Mouse (Mus musculus) heart, postnatal 10 days (tissue): ENCODE data around the gene Pla2g2d. TPM values are rescaled to one million over a fixed set of nuclear protein-coding genes. Genes with fewer than 3 reads are reported as not detected.

Source experiments
- DNase-seq, 2 experiments: peaks; one replicate each; pipeline ENCODE4 v3.0.0; 2021
- intact Hi-C: fragments of 180-260 bp; cut with DNase I; formaldehyde crosslinking; loops from one replicate; pipeline ENCODE4 v1.15.1; 2025
- total RNA-seq, 2 experiments: library from RNA; stranded (reverse); gene quantifications; 2 replicates each; pipeline ENCODE4 v1.2.3; 2021

The Pla2g2d gene
- total RNA-seq, 2 experiments from 2014 or later: not detected

DNA sequence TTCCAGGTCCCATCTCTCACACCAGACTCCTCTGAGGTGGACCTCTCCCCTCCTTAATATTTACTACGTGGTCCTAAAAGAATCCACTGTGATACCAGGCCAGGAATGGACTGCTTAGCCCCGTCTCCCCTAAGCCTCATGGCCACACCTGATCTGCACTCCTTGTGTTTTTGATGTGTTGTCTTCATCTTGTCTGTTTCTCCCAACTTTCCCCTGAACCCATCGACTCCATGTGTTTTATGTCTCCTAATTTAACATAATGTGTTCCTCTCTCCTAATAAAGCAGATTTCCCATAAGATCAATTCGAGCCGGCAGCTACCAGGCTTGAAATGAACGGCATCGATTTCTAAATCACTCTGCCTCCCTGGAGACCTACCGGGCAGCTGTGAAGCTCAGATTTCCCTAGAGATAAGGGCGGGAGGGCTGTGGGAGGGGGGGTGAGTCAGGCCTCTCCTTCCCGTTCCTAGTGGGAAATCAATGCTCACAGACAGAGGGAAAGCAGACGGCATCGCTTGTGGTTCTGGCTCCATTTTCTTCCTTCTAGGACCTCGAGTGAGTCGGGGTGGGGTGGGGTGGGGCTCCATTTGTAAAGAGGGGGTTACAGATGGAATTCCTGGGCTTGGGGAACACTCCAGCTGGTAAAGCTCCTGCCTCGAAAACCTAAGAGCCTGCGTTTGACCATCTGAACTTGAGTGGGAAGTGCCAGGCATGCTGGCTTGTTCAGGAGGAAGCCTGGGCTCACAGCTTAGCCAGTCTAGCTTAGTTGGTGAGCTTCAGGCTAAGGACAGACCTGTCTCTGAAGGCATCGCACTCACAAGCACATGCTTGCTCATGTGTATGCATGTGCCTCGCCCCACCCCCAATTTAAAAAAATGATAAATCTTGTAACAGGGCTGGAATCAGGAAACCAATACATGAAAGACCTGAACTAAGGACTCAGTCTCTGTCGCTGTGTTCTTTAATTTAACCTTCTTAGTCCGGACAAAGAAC is 2.2 kb downstream of the Pla2g2d start:
- intact Hi-C loops: no loop called here
- DNase-seq: no peak

DNA sequence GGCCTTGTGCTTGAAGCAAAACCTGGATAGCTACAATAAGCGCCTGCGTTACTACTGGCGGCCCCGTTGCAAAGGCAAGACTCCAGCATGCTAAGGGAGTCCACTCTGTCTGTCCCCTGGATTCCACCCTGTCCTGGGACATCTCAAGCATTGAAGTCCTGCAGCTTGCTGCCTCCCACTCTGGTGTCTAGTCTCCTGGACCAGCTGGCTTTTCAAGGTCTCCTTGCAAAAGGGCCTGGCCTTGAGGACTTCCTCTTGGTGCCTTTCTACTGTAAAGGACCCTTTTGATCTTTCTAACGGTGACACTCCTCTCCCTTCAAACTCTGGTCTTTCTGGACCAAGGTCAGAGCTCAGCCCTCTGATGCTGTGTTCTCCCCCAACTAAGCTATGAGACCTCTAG is 4.8 kb downstream of the Pla2g2d start:
- DNase-seq: no peak
- intact Hi-C loops: no loop called here

DNA sequence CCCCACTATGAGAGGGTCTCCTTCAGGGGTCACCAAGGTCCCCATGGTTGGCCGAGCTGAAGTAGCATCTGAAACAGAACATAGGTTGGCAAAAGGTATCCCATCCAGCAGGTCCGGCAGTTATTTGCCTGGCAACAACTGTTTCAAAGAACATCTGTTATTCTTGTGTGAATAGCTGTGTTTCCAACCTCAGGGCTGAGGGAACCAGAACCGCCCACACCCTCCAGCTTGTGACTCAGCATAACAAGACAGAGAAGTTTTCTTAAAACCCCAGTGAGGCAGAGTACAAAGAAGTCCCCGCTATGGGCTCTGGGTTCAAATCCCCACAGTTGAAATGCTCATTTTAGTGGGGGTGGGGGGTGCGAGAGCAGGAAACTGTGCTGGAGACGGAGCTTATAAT is 6.6 kb downstream of the Pla2g2d start:
- DNase-seq: no peak
- intact Hi-C loops: no loop called here

DNA sequence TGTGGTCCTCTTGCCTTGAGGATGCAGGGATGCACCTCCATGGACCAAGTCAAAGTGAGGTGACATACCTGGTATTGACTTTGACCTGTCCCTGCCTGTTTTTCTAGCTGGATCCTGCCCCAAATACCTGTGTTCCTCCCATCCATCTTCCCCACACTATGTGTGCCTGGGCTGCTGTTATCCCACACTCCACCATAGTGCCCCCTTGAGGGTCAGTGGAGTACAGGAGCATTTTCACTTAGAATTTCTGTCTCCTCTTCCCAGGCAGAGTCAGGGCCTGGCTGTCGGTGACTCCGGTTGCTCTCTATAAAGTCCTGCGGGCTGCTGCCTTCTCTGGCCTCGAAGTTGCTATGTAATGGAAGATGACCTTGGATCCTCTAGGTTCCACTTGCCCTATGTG is 10.2 kb downstream of the Pla2g2d start:
- DNase-seq: peak in 1 of 2 experiments; percentile 12
- intact Hi-C loops: no loop called here

DNA sequence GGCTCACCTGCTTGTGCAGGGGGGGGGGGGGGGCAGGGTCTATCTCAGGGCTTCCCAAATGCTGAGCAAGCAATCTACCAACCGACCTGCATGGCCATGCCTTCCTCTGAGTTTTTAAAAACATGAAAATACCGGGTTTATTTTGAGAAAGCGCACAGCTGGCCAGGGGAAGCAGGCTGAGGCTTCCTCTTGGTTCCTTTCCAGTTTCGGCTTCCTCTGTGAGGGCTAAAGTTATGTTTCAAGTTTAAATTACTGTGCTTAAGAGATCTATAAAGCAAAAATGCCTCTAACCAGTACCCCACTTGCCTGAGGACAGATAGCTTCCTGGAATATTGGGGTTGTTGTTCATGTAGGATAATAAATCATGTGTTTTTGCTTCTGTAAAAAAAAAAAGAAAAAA is 10.6 kb downstream of the Pla2g2d start:
- intact Hi-C loops: no loop called here

DNA sequence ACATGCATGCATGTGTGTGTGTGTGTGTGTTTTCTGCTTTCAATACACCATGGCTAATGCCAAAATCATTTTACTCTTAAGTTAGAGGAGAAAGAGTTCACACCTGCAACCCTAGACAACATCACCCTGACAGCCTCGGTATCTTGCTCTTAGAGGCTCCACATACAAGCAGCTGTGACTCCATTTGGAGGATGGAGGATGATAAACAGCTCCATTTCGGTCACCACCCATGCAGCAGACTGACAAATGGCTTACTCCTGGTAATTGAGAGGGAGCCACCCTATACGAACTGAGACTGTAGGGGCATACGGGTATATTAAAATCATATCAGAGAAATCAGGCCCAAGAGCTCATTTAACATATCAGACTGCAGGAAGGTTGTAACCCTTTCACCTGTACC is 12.8 kb downstream of the Pla2g2d start:
- DNase-seq: no peak
- intact Hi-C loops: no loop called here

More for the DNA sequence above, 10.6 kb downstream of the Pla2g2d start:
- peak in 1 of 2 experiments; percentile 39 for DNase-seq

DNA sequence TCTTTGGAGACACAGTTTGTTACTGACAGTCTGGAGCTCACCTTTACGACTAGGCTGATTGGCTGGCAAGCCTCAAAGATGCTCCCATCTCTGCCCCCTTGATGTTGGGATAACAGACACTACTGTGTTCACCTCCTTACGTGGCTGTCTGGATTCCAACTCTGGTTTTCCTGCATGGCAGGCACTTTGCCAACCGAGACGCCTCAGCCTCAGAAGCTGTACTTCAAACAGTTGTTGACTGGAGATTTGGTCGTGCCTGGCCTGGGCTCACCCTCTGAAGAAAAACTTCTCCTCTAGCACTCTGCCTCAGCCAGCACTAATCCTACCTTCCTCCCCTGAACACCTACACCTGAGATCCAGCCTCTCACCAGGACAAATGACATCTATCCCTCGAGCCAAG is 15.9 kb downstream of the Pla2g2d start:
- DNase-seq: no peak
- intact Hi-C loops: loop anchor here (5.0 kb wide), 1 partner anchor 61 kb away; no protein-coding TSS in a partner anchor

DNA sequence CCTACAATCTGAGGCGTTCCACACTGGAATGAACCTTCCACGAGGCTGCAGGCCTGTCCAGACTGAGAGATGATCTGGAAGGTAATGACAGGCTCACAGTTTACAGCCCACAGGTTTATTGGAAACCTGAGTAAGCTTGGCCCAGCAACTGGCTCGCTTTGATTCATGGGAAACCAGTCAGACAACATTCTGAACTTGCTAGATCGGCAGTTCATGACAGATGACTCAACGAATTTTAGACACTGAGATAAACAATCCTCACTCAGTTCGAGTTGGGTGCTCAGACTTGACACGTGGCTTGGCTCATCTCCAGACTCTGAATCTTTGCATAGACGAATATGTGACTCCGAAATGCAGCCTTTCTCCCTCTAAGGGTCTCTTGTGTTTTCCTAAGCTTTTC is 17.1 kb downstream of the Pla2g2d start:
- DNase-seq: no peak
- intact Hi-C loops: loop anchor here (2.0 to 5.0 kb wide), 3 partner anchors 44 to 84 kb away; no protein-coding TSS in a partner anchor

DNA sequence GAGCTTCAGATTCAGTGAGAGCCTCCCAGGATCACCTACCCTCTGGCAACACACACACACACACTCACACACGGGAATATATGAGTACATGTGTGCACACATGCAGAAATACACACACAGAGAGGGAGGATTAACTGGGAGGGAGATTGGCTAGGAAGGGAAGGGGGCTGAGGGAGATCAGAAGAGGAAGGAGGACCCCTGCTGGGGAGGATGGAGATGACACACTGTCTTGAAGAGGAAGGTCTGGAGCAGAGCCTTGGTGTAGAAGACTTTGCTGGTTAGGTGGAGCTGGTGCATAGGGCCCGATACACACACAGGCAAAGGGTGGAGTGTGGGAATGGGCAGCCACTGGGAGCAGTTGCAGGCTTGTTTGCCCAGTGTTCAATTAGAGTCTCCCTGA is 17.7 kb downstream of the Pla2g2d start:
- peak; percentile 31 to 51 for DNase-seq
- intact Hi-C loops: loop anchor here (2.0 to 5.0 kb wide), 3 partner anchors 44 to 84 kb away; no protein-coding TSS in a partner anchor

DNA sequence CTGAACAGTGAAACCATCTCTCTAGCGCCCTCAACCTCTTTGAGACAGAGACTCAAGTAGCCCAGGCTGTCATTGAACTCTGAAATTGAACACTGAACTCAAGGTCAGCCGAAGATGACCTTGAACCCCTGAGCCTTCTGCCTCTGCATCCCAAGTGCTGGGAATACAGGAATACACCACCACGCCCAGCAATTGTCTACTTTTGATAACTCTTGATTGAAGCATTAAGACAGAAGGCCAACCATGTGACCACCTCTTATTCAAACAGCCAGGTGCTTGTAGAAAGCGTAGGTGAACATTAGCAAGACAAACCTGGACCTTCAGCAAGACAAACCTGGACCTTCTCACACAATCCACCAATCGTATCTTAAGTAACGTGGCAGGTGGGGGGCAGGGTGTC is 18.8 kb downstream of the Pla2g2d start:
- intact Hi-C loops: loop anchor here (5.0 kb wide), 1 partner anchor 58 kb away; no protein-coding TSS in a partner anchor
- DNase-seq: no peak

DNA sequence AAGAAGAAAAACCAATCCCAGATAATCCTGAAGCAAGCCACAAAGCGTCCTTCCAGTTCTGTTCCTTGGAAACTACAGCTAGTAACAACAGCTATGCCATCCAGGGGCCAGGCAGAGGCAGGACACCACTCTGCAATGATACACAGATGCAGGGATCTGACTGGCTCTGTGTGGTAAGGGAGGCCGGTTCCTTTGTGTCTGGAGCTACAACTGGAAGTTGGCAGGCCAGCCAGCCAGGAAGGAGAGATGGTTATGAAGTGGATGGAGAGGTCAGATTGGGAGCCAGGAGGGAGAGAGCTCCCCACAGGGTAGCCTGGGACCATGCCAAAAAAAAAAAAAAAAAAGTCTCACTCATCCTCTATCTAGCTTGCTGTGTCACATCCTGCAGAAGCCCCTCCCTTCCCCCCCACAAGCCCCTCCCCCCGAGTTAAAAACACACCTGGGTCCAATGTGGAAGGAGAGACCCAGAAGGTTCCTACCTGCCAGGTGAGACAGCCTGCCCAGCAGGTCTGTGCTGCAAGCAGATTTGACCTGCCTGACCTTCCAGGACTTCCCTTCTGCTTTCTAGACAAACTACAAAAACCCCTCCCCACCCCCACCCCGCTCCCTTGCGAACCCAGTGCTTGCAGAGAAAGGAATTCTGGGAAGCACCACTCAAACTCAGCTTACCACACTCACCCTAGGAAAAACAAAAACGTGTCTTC is 21.1 kb downstream of the Pla2g2d start:
- intact Hi-C loops: no loop called here
- DNase-seq: peak in 1 of 2 experiments; percentile 18

DNA sequence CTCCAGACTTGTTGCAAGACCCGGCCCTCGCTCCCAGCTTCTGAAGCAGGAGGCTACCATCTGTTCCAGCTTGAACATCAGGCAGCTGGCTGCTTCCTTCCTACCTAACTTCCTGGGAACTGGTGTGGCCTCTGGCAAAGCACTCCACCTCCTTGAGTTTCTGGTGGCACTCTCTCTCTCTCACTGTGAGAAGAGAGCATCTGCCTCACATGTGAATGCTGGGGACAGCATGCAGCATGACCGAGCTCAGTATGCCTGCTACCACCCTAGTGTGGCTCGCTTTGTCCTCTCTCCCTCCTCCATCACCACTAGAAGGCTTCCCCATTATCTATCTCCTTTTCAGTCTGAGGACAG is 21.7 kb downstream of the Pla2g2d start:
- peak in 1 of 2 experiments; percentile 15 for DNase-seq
- intact Hi-C loops: no loop called here

DNA sequence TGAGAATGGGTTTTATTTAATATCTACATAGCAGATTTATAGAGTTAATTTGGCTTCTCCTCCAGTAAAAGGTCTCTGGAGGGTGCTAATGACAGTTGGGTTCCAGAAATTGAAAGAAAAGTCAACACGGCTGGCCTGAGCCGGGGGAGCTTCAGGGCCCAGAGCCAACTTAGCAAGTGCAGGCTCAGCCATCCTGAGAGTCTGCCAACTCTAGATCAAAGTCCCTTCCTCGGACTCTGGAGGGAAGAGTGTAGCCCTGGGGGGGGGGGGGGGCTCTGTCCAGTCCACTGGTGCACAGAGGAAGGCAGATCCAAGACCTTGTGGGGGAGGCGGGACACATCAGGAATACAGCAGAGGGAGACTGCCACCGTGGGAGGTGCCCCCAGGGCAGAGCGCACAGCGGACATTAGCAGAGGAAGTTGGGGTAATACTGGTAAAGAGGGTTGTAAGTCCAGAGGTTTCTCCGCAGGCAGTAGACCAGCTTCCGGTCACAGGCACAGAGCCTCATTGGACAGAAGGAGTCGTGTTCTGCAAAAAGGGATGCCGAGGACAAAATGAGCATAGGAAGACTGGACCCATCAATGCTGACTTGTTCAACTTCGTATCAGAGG is 24.7 kb downstream of the Pla2g2d start:
- intact Hi-C loops: no loop called here
- DNase-seq: peak; percentile 24 to 35

DNA sequence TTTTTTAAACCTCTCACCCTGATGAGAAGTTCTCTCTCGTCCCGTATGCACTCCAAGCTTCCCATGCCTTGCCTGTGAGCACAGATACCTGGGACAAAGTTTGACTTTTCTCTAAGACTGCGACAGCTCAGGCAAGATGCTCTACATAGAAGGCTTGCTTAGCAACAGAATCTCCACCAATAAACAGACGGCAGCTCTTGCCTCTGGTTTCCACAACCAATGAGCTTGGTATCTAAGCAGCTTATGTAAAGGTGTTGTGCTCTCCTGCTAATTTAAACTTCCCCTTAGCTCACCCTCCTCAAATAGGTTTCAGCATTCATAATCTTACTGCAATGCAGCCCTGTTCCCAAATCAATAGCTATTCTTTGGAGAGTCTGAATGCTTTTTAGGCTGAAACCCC is 26.1 kb downstream of the Pla2g2d start:
- intact Hi-C loops: no loop called here
- DNase-seq: no peak

DNA sequence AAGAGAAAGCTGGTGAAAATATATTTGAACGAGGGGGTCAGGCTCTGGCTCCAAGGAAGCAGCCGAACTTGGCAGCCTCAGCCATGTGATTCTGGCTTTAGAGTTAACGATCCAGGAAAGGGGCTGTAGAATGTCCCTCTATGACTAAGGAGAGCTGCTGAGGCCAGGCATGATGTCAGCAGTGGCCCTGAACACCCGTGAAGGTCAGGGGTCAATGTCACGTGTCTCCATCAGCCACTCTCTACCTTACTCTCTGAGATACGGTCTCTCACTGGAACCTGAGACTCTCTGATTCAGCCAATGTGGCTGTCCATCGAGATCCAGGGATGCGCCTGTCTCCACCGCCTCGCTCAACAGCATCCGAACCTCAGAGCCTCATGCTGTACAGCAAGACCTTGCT is 27.4 kb downstream of the Pla2g2d start:
- no peak for DNase-seq
- intact Hi-C loops: no loop called here

DNA sequence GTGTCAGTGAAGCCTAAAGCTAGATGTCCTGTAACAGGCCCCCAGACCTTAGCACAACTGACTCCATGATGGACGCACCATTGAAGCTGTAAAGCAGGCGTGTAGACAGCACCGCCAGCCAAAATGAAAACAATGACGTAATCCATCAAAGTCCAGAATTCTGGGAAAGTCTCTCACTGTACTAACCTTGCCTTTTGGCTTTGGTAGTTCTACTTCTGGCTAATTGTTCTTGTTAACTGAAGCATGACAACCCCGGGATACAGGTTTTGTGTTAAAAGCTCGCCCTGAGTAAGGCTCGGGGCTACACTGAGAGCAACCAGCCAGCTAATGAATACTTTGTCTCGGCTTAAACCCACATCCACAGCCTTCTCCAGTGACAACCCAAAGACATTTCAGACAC is 29.7 kb downstream of the Pla2g2d start:
- intact Hi-C loops: no loop called here
- DNase-seq: no peak

DNA sequence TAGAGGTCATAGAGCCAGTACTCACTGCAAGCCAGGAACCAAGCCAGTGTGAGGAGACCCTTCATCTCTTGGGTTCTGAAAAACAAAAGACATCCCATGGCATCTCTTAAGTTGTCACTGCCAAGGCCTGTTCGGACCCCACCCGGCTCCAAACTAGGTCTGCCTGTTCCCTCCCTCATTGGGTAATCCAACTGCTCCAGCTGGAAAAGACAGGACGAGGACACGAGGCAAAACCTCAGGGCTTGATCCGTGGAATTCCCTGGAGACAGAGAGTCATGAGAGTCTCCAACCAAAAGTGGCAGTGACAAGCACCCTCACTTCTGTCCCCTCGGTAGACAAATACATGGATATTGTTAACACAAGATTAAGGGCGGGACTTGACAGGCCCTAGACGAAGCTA is 30.6 kb downstream of the Pla2g2d start:
- no peak for DNase-seq
- intact Hi-C loops: no loop called here

DNA sequence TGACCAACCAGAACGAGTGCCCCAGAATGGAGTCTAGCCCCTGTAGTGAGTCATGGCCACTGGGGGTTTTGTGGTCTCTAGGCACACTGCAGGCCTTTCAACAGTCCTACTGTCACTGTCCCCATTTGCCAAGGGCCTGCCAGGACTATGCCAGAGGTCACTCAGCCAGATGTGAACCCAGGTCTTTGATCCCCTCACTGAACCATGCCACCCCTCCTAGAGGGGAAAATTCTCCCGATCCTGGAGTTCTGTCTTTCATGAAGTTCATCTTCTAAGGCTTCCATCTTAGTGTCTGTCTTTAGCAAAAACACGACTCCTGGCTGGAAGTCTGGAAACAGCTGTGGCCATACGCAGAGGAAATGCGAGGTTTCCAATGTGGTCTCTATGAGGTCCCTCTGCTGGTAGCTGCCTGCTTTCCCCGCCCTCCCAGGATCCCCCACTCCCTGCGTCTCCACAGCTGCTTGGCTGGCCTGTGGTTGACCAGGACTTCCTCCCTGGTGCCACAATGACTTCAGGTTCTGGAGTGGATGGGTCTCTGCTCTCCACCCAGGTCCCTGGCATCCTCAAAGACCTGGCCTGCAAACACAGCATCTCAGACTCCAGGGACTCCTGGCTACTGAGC is 31.5 kb downstream of the Pla2g2d start:
- intact Hi-C loops: no loop called here
- DNase-seq: peak; percentile 54 to 57

DNA sequence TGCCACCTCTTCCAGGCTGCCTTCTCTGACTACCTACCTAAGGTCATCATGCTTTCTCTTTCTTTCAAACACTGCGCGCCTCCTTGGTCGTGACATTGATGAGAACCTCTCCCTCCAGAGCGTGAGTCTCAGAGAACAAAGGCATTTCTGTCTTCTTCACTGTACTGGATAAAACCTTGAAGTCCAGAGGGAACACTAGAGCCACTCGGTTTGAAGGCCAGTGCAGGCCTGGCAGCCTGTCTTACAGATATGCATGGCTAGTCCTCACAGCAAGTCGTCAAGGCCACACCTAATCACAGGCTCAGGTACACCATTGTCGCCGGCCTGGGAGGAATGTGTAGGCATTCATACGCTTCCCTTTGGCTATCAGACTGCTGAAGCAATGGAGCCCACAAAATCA is 40.6 kb downstream of the Pla2g2d start:
- no peak for DNase-seq
- intact Hi-C loops: no loop called here

DNA sequence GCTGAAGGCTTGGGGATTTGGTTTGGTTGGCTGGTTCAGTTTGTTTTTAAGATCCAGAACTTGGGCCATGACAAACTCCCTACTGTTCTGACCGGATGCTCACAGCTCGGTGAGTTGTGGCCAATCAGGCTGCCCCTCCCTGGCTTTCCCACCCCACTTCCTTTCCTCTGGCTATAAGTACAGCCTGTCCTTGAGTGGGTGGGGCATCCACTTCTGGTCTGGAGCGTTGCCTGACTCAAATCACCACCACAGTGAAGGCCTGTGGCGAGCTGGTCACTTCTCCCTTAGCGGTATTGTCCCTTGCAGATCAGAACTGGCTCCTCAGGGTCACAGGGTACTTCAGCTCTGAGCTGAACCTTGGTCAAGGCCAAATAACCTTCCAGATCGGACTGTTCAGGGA is 42.2 kb downstream of the Pla2g2d start:
- intact Hi-C loops: no loop called here
- DNase-seq: peak; percentile 42 to 43

DNA sequence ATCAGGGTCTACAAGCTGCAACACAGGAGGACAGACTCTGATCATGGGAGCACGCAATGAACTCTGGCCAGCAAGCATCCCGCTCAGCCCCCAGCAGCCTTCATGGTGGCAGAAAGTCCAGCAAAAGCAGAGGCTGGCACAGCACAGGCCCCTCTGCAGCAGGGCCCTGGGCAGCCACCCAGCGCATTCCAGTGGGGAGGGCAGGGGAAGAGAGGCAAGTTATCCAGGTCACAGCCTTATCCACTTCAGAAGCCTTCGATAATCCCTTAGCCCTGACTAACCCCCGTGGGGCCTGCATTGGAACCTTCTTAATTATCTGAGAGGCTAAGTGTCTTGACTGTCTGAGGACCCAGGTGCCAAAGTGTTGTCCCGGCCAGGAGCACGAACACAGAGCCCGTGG is 43.6 kb downstream of the Pla2g2d start:
- DNase-seq: peak; percentile 83 to 85
- intact Hi-C loops: no loop called here
